Mouse (Mus musculus) heart, adult 10 weeks (tissue): ENCODE data around the gene Slc5a10. TPM values are rescaled to one million over a fixed set of nuclear protein-coding genes. Genes with fewer than 3 reads are reported as not detected.

ENCODE experiments used
- polyA plus RNA-seq: library from polyadenylated mRNA; stranded (reverse); fragments of 350-450 nt; fragmentation: Illumina TruSeq; extraction: RNeasy Lipid Tissue Mini Kit (QIAGEN cat#74804); gene quantifications from one replicate; pipeline ENCODE4 v1.2.3, GENCODE M21; 2014; ENCODE audit warnings: low read depth, low replicate concordance

Slc5a10 gene
- polyA plus RNA-seq, result not detected

GRCm38 (mm10) chr11:61720636-61721035, at the start of gene Slc5a10:
Slc5a10 (minus strand) TSS chr11:61720826.

GRCm38 (mm10) chr11:61761584-61762407, 41.2 kb upstream of the Slc5a10 start, which contains the start of gene Prpsap2:
Prpsap2 (minus strand) TSS chr11:61762088.

GRCm38 (mm10) chr11:61683907-61684731, 36.5 kb downstream of the Slc5a10 start, which contains the start of gene Fam83g:
Fam83g (plus strand) TSS chr11:61684091.

GRCm38 (mm10) chr11:61652686-61653447, 67.8 kb downstream of the Slc5a10 start, which contains the start of gene Grap:
Grap (plus strand) TSS chr11:61653265.

Other genes starting within 250 kb of the Slc5a10 start
- gene Mfap4, start 235.4 kb downstream of the Slc5a10 start, polyA plus RNA-seq, result 24.1 TPM
- gene Mapk7, start 226.4 kb downstream of the Slc5a10 start, polyA plus RNA-seq, result 7.8 TPM
- gene B9d1, start 215.7 kb downstream of the Slc5a10 start, polyA plus RNA-seq, result 7.1 TPM
- gene Epn2, start 141.1 kb downstream of the Slc5a10 start, polyA plus RNA-seq, result 26.2 TPM
- 10.8 TPM for gene Grap, start 67.6 kb downstream of the Slc5a10 start, polyA plus RNA-seq
- 0.16 TPM for gene Fam83g, start 36.7 kb downstream of the Slc5a10 start, polyA plus RNA-seq
- gene Prpsap2, start 41.3 kb upstream of the Slc5a10 start, polyA plus RNA-seq, result 10.8 TPM
- gene Ulk2, start 134.2 kb upstream of the Slc5a10 start, polyA plus RNA-seq, result 40.1 TPM
- gene Akap10, start 209.4 kb upstream of the Slc5a10 start, polyA plus RNA-seq, result 12.1 TPM
- 1.5 TPM for gene Specc1, start 235.9 kb upstream of the Slc5a10 start, polyA plus RNA-seq